Mouse (Mus musculus) liver, embryonic 11.5 days (tissue): ENCODE data around the gene Ddost. TPM values are rescaled to one million over a fixed set of nuclear protein-coding genes. Genes with fewer than 3 reads are reported as not detected.

Experiments used
- ATAC-seq: fragments of 200-750 bp; cut with Nextera tagmentation; replicated peaks from 2 replicates; pipeline ENCODE4 v1.8.0; 2017; ENCODE audit warnings: moderate number of reproducible peaks, mild to moderate bottlenecking, moderate TSS enrichment, moderate library complexity; ENCODE audit not compliant: low FRiP score
- DNase-seq: peaks from one replicate; pipeline ENCODE4 v3.0.0-alpha.2; 2017; ENCODE audit warnings: low spot score
- H3K27ac ChIP-seq: fragments of 300-500 bp; sonication (generic); 2 replicates; pipeline ENCODE4 v1.5.1; 2014; ENCODE audit warnings: mild to moderate bottlenecking, low read depth, low read length, control low read depth
- H3K27me3 ChIP-seq: fragments of 300-500 bp; sonication (generic); replicated peaks from 2 replicates; pipeline ENCODE4 v1.6.1; 2014; ENCODE audit warnings: low read length, mixed read lengths; ENCODE audit not compliant: control insufficient read depth, insufficient read depth
- H3K36me3 ChIP-seq: fragments of 300-500 bp; sonication (generic); 2 replicates; pipeline ENCODE4 v1.6.1; 2014; ENCODE audit warnings: mild to moderate bottlenecking, low read length, moderate library complexity, mixed read lengths; ENCODE audit not compliant: control insufficient read depth, insufficient read depth
- H3K4me1 ChIP-seq: fragments of 300-500 bp; sonication (generic); replicated peaks from 2 replicates; pipeline ENCODE4 v1.6.1; 2014; ENCODE audit warnings: low read length, mixed read lengths; ENCODE audit not compliant: control insufficient read depth, insufficient read depth
- H3K4me2 ChIP-seq: fragments of 300-500 bp; sonication (generic); 2 replicates; pipeline ENCODE4 v1.6.1; 2014; ENCODE audit warnings: mild to moderate bottlenecking, control low read depth, moderate library complexity
- H3K4me3 ChIP-seq: fragments of 300-500 bp; sonication (generic); 2 replicates; pipeline ENCODE4 v1.5.1; 2014; ENCODE audit warnings: low read depth, low read length, control low read depth
- H3K9ac ChIP-seq: fragments of 300-500 bp; sonication (generic); 2 replicates; pipeline ENCODE4 v1.6.1; 2014; ENCODE audit warnings: low read depth, low read length, control low read depth
- H3K9me3 ChIP-seq: fragments of 300-500 bp; sonication (generic); 2 replicates; pipeline ENCODE4 v1.6.1; 2016; ENCODE audit warnings: low read length, inconsistent platforms, mixed read lengths; ENCODE audit not compliant: control insufficient read depth
- WGBS: fragments of 180-500 bp; shearing (Covaris S2); extraction: QIAGEN DNeasy Blood & Tissue Kit; methylation state at CpG from one replicate; pipeline ENCODE4 v1.1.7; 2014; 5-methylcytosine and 5-hydroxymethylcytosine counted together
- polyA plus RNA-seq: library from polyadenylated mRNA; unstranded; fragments of >200 nt; fragmentation: Nextera tagmentation; extraction: Ambion mirVana; gene quantifications from 2 replicates; pipeline ENCODE4 v1.2.1, GENCODE M21; 2014

Ddost gene
- 276 and 295 TPM in 2 replicates for polyA plus RNA-seq

GRCm38 (mm10) chr4:138304340-138305104, at the start of gene Ddost:
Ddost (plus strand) TSS chr4:138304730.
- Histone ChIP-seq H3K9me3 (no peaks in the 10 kb centered on the region), H3K27me3 (no peaks in the 10 kb centered on the region), H3K27ac (peak within 1 kb of the TSS; percentile 71), H3K4me2 (peak within 1 kb of the TSS; percentile 79), H3K4me3 (peak within 1 kb of the TSS; percentile 87), H3K4me1 (peaks cover 12% of the 10 kb centered on the region), H3K36me3 (peaks cover 4% of the 10 kb centered on the region; the same call in 1 of the 2 replicates), H3K9ac (peak within 1 kb of the TSS; percentile 84)
- ATAC-seq (peak; percentile 96), DNase-seq (peak; percentile 92)
- under 1% methylated on average over 64 of the region's 64 CpGs for WGBS

- no peaks in the 10 kb centered on the region for H3K9me3 ChIP-seq
- no peak overlapping the region for H3K9ac ChIP-seq
- H3K4me3 ChIP-seq, result no peak overlapping the region
- no peak overlapping the region for H3K27ac ChIP-seq
- DNase-seq (no peak), ATAC-seq (no peak)
- H3K36me3 ChIP-seq, result no peaks in the 10 kb centered on the region
- 57% methylated on average over 22 of the region's 22 CpGs for WGBS
- H3K4me2 ChIP-seq, result no peak overlapping the region
- H3K27me3 ChIP-seq, result peaks cover 23% of the 10 kb centered on the region
- peaks cover 7% of the 10 kb centered on the region for H3K4me1 ChIP-seq
These were observed 47.3 kb upstream of the Ddost start for GRCm38 (mm10) chr4:138257116-138257687.

- H3K4me1 ChIP-seq, result peaks cover 4% of the 10 kb centered on the region
These were observed 45.9 kb upstream of the Ddost start for GRCm38 (mm10) chr4:138258663-138259062.

GRCm38 (mm10) chr4:138259482-138259881, 45.0 kb upstream of the Ddost start:
- ATAC-seq (no peak), DNase-seq (no peak)
- H3K4me2 ChIP-seq, result no peak overlapping the region
- peaks cover 4% of the 10 kb centered on the region for H3K4me1 ChIP-seq
- no peak overlapping the region for H3K9ac ChIP-seq
- no peak overlapping the region; the same call in 1 of the 2 replicates for H3K27ac ChIP-seq
- H3K36me3 ChIP-seq, result no peaks in the 10 kb centered on the region
- peaks cover 11% of the 10 kb centered on the region for H3K27me3 ChIP-seq
- no peak overlapping the region for H3K4me3 ChIP-seq
- no peaks in the 10 kb centered on the region for H3K9me3 ChIP-seq
- WGBS, result 55% methylated on average over 5 of the region's 5 CpGs

More at GRCm38 (mm10) chr4:138258663-138259062, 45.9 kb upstream of the Ddost start:
- H3K4me2 ChIP-seq, result no peak overlapping the region
- WGBS, result 71% methylated on average over 7 of the region's 7 CpGs
- no peak overlapping the region for H3K27ac ChIP-seq
- H3K4me3 ChIP-seq, result no peak overlapping the region
- H3K27me3 ChIP-seq, result peaks cover 12% of the 10 kb centered on the region
- H3K9me3 ChIP-seq, result no peaks in the 10 kb centered on the region
- H3K36me3 ChIP-seq, result no peaks in the 10 kb centered on the region
- ATAC-seq, result no peak
- no peak for DNase-seq
- no peak overlapping the region for H3K9ac ChIP-seq

- ATAC-seq, result peak; percentile 89
- H3K27ac ChIP-seq, result no peak overlapping the region
- peak; percentile 89 for DNase-seq
- no peaks in the 10 kb centered on the region for H3K36me3 ChIP-seq
- H3K4me1 ChIP-seq, result peaks cover 4% of the 10 kb centered on the region
- peaks cover 8% of the 10 kb centered on the region for H3K27me3 ChIP-seq
- peak overlapping the region; percentile 92 for H3K4me2 ChIP-seq
- peak overlapping the region; percentile 77 for H3K4me3 ChIP-seq
- under 1% methylated on average over 73 of the region's 78 CpGs for WGBS
- no peaks in the 10 kb centered on the region for H3K9me3 ChIP-seq
- peak overlapping the region; percentile 49; the same call in 1 of the 2 replicates for H3K9ac ChIP-seq
These were observed 42.5 kb upstream of the Ddost start for GRCm38 (mm10) chr4:138261843-138262681.

GRCm38 (mm10) chr4:138267869-138268268, 36.7 kb upstream of the Ddost start:
- 81% methylated on average over 10 of the region's 10 CpGs for WGBS
- Histone ChIP-seq H3K4me2 (no peak overlapping the region), H3K9ac (no peak overlapping the region), H3K27me3 (peaks cover 5% of the 10 kb centered on the region), H3K4me1 (no peaks in the 10 kb centered on the region; the same call in 1 of the 2 replicates), H3K36me3 (no peaks in the 10 kb centered on the region), H3K27ac (no peak overlapping the region), H3K4me3 (no peak overlapping the region), H3K9me3 (no peaks in the 10 kb centered on the region)
- ATAC-seq, result no peak
- no peak for DNase-seq

- no peaks in the 10 kb centered on the region; the same call in 1 of the 2 replicates for H3K27me3 ChIP-seq
- H3K4me1 ChIP-seq, result no peaks in the 10 kb centered on the region
- ATAC-seq (no peak), DNase-seq (no peak)
- H3K36me3 ChIP-seq, result no peaks in the 10 kb centered on the region
- H3K9me3 ChIP-seq, result no peaks in the 10 kb centered on the region
- no peak overlapping the region for H3K27ac ChIP-seq
- no peak overlapping the region for H3K4me3 ChIP-seq
- H3K4me2 ChIP-seq, result no peak overlapping the region
- H3K9ac ChIP-seq, result no peak overlapping the region
- 67% methylated on average over 14 of the region's 14 CpGs for WGBS
These were observed 32.2 kb upstream of the Ddost start for GRCm38 (mm10) chr4:138272011-138272997.
